Mouse (Mus musculus) erythroid progenitor cell, adult 5-6 weeks (primary cell): ENCODE measurements around the gene Traf7. TPM values are rescaled to one million over a fixed set of nuclear protein-coding genes. Genes with fewer than 3 reads are reported as not detected.
A peak's percentile ranks its signal among the peaks of the same experiment; 100 is the strongest.

ENCODE experiments used
- ATAC-seq: replicated peaks from 2 replicates; pipeline ENCODE4 v1.8.0; 2016; ENCODE audit warnings: moderate number of reproducible peaks, mild to moderate bottlenecking, moderate TSS enrichment, inconsistent platforms; ENCODE audit not compliant: poor library complexity, low FRiP score, severe bottlenecking
- total RNA-seq, 2 experiments: library from RNA; stranded (forward) in 1 of 2; stranded (reverse) in 1 of 2; fragments of 150-400 nt in 1 of 2; fragments of 186-747, 209-891 nt in 1 of 2; gene quantifications; 2 replicates each; pipeline versions ENCODE4 v1.2.3 to v1.2.4; 2015 to 2017; ENCODE audit warnings: low replicate concordance in 2 of 2

Traf7 gene
- total RNA-seq, 2 experiments from 2014 or later, result 54.1 to 83.1 TPM

DNA sequence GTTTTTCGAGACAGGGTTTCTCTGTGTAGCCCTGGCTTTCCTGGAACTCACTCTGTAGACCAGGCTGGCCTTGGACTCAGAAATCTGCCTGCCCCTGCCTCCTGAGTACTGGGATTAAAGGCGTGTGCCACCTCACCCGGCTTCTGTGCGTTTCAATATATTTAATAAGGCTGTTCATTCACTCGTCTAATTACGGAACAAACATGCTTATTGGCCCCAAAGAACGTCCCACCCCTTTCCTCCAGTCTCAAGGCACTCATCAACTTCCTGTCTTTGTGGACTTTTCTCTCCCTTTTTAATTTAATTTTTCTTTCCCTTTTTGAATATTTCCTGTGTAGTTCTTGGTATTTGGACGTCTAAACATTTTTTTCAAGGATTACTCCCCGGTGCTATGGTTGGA lies 20.7 kb upstream of the Traf7 start:
- no peak for ATAC-seq

DNA sequence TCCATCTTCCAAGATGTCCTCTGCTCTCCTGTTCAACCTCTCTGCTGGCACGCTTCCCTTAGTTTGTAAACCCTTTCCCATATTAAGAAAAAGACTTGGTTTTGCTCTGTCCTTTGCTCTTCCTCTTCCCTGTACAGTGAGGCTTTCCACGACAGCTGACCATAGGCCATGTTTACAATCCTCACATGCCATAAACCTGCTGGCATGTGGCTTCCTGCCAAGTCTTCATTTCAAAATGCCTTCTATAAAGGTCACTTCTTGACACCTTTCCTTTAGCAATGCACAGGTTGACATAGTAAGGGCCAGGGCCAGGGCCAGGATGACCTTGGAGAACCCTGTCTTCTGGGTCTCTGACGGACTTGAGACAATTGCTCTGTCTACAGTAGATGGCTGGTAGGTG lies 18.5 kb upstream of the Traf7 start:
- ATAC-seq, result no peak

DNA sequence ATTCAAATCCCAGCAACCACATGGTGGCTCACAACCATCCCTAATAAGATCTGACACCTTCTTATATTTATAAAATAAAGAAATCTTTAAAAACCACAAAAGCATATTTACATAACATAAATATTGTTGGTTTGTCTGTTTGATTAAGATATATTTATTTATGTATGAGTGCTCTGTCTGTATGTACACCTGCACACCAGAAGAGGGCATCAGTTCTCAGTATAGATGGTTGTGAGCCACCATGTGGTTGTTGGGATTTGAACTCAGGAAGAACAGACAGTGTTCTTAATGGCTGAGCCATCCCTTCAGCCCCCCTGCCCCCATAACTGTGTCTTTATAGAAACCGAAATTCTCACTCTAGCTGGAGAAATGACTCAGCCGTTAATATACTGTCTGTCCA lies 17.5 kb upstream of the Traf7 start:
- ATAC-seq, result no peak

DNA sequence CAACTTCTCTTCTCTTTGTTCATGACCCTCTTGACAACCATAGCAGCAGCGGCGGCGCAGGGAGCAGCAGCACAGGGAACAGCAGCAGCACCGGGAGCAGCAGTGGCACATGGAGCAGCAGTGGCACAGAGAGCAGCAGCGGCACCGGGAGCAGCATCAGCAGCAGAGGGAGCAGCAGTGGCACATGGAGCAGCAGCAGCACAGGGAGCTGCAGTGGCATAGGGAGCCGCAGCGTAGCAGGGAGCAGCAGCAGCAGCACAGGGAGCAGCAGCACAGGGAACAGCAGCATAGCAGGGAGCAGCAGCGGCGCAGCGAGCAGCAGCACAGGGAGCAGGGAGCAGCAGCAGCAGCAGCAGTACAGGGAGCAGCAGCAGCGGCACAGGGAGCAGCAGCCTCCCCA lies 16.9 kb upstream of the Traf7 start:
- ATAC-seq, result no peak

DNA sequence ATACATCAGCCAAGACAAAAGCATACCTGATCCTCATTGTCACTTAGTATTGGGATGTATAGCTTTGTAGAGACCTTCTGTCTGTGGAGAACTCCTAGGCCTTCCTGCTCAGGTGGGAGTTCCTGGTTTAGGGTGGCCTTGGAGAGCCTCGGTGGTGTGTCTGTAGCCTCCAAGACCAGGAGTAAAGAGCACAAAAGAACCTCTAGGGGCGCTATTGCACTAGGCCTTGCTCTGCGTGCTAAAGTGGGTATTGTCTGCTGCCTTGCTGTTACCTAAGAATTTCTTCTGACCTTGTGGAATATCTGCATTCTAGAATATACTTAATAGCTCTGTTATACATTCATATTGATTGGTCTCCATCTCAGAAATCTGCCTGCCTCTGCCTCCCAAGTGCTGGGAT lies 12.6 kb upstream of the Traf7 start:
- ATAC-seq, result peak; percentile 93

DNA sequence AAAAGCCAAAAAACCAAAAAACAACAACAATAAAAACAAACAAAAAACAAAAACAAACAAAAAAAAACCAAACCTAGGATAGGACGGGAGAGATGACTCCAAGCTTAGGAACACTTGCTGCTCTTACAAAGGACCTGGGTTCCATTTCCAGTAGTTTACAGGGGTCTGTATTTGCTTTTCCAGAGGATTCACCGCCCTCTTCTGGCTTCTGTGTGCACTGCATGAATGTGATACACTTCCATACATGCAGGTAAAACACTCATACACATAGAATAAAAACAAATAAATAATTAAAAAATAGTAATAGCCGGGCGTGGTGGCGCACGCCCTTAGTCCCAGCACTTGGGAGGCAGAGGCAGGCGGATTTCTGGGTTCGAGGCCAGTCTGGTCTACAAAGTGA lies 11.2 kb upstream of the Traf7 start:
- ATAC-seq, result no peak

DNA sequence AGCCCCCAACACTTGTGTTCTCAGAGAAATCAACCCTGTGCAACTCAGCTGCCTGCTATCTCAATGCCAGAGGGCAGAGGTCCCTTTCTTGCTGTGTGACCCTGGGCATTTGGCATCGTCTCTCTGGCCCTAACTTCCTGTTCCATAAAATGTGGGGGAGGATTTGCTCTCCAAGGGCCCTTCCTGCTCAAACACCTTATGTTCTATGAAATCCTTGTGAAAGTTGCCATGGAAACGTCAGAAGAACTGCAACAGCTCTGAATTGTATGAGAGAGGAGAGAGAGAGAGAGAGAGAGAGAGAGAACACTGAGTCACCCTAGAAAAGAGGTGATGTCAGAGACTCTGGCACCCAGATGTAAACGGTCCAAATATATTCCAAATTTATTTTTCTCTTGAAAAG lies 9.8 kb upstream of the Traf7 start:
- ATAC-seq, result no peak

DNA sequence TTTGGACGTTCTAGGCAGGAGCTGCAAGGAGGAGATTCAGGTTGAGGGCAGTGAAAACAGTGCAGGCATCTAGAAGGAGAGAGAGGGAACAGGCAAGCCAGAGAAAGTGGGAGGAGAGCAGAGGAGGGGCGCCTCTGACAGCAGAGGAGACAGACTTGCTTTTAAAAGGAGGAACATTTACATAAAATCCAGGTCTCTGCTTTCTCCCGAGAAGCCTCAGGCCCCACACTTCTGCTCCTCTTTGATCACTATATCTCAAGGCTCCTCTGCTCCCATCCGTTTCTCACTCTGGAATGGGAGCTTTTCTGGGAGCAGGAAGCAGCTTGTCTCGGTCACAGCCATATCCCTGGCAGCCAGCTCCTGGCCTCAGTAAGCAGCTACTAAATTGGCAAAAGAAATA lies 7.6 kb upstream of the Traf7 start:
- no peak for ATAC-seq

DNA sequence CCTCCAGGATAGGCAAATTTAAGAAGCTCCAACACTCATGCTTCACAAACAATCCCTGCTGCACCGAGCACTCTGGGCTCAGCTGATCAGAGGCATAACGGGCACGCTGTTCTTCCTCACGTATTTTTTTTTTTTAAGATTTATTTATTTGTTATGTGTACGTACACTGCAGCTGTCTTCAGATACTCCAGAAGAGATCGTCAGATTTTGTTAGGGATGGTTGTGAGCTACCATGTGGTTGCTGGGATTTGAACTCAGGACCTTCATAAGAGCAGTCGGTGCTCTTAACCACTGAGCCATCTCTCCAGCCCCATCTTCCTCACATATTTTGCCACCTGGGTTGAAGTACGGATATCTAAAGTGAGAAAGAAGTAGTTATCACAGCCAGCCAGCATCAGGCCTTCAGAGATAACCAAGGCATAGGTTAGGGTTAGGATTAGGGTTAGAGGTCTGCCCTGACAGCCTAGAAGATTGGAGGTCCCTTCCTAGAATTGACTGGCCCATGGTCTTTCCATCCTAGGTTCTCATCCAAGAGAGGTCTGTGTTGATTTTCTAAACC lies 6.5 kb upstream of the Traf7 start, which contains the start of gene Rab26:
TSS of gene Rab26 (minus strand) at position 51 of the 559 bp plus-strand sequence.
- no peak for ATAC-seq

DNA sequence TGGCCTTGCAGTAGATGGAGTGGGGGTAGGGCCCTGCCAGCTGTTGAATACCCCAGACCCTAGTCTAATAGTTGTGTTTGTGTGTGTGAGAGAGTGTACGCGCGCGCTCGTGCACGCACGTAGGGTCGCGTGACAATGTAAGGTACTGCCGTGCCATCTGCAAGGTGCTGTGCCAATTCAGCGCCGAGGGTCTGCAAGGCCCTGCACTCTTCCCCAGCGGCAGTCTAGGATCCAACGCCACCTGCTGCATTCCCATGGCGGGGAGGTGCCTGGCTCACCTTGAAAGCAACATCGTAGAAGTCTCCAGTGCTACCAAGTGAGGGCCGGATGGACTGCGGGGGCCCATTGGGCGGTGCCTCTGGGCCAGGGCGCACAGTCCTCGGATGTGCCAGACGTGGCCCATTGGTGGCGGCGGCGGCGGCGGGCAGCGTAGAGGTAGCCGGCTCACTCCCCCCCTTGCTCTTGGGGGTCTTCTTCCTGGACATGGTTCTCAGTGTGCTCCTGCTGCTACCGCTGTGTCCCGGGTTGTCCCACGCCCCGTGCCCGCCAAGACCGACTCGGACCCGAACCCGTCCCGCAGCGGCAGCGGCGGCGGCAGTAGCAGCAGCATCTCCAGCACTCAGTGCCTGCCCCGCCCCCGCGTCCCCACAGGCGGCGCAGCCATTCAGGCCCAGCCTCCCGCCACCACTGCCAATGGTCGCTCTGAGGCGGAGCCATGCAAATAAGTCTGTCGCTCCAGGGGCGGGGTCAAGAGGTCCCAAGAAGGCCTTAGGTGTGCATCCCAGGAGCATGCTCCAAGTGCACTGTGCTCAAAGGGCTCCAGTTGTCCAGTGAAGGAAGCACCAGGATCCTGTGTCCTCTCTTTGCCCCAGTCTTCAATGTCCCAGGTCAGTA lies 5.6 kb upstream of the Traf7 start:
- peak; percentile 95 for ATAC-seq

DNA sequence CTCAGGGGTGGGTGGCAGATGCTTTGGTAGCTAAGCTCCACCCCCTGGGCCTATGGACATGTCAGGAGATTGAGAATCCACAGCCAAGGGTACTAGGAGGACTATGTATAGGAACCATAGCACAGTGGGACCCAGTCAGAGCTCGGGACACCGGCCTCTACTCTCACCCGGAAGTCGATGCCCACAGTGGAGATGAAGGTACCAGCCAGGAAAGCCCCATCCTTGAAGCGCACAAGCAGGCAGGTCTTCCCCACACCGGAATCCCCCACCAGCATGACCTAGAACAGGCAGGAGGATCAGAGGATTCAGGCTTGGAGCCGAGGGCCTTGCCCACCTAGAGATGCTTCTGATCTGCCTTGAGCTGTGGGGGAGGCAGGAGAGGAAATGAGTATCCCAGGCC lies 4.3 kb upstream of the Traf7 start:
- ATAC-seq, result no peak

DNA sequence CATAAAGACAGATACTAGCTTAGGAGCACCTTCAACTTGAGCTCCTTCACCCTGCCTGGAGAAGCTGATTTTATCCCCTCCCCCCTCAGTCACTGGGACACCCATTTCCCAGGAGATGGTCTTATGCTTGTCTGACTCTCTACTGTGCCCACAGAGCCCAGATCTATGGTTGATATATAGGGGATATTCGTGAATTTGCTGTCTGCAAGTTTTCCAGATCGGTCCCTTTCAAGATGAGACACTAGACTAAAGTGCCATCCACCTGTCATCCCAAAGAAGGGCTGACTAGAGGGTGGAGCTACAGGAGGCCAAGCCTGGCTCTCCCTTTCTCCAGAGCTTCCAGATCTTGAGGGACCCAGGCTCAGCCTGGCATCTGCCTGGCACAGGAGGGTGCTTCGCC lies 3.3 kb upstream of the Traf7 start:
- no peak for ATAC-seq

DNA sequence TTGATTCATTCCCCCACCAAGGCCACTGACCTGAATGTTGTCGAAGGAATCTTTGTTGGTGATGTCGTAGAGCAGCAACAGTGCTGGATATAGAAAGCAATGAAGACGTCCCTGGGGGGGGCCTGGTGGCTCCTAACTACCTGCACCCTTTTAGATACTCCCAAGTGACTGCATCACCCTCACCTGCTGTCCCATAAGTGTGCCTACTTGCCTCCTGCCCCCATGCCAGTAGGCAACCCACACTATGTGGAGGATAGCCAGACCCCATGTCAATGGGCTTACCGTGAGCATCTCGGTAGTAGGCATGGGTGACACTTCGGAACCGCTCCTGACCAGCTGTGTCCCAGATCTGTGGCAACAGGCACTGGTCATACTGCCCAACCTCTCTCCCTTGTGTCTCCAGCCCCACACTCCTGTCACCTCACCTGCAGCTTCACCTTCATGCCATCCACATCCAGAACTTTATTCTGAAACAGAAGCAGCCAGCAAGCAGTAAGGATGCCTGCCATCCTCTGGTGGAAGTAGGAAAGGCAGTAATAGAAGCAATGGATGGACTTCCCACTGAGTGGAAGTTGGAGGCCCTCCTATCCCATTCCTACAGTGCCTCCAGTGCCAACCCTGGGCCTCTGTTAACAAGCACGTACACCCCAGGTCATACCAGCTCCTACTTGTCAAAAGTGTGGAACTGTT lies 2.8 kb upstream of the Traf7 start:
- ATAC-seq, result no peak

DNA sequence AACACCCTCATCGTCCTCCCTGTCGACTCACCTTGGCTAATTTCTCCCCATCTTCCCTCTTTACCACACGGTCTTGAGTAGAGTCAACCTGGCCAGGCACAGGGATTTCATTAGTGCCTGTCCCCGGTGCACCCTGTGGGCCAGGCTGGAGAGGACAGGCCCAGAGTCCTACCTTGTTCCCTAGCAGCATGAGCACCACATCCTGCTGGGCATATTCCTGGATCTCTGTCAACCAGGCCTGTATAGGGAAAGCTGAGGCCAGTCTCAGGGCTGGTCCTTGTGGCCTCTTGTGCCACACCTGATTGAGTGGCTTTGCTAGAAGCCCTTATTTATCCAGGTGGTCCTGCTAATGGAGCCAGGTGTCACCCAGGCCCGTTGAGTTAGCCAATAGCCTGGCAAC lies 2.1 kb upstream of the Traf7 start:
- no peak for ATAC-seq

DNA sequence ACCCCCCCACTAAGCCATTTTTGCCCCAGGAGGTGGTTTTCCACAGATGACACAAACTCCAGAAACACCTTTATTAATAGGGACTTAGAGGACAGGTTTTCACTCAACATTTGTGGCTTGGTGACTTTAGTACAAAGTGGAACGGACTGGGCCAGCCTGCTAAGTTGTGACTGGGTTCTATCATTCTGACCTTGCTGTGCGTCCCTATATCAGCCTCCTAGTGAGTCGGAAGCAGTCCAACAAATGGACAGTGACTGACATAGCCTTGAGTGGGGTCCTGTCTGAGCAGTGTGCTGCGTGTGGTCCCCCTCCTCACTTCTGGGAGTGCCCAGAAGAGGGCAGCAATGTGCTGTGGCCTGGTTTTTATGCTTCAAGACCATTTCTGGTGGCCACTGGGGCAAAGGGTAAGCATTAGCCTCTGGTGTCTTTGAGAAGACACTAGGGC lies 1.3 kb upstream of the Traf7 start:
- no peak for ATAC-seq

DNA sequence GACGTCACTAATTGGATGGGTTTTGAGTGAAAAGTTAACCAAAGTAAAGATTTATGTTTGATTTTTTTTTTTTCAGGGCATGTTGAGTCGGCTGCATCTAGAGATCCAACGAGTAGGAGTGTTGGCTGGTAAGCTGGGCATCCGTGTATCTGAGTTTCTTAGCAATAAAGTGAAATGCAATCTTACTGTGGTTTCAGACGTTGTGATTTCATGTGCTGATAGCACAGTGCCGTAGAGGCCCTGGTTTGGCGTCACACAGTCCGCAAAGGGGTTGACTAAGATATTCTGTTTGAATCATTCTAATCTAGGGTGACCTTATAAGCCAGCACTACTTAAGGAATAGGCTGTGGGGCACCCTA lies 801 bp upstream of the Traf7 start:
- no peak for ATAC-seq

DNA sequence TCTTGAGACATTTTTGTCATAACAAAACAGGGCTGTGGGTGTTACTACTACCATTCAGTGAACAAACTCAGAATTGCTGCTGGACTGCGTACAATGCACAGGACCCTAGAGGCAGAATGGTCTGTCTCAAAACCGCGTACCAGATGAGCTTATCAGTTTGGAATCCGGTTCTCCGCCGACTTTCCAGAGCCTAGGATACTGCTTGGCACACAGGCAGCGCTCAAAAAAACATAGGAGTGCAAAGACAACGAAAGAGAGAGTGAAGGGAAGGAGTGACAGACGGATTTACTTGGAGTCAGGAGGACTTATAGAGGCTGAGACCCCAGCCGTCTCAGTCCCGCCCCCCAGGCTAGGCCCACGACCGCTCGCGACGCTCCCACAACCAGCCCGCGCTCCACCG lies 423 bp downstream of the Traf7 start:
- no peak for ATAC-seq

DNA sequence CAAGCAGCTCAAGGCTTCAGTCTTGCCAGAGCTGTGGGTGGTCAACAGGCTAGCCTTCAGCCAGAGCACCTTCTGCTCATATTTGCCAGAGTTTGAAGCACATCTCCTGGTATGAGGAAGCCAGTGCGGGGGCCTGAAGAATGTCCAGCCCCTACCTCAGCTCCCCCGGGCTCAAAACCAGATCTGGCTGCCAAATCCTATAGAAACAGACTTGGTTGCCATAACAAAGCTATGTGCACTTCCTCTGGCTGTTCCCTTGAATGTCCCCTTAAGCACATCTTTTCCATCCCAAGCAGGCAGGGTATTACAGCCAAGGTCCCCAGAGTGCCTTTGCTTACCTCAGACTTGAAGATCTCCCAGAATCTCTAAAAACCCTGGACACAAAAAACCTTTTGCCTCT lies 3.0 kb downstream of the Traf7 start:
- ATAC-seq, result no peak

DNA sequence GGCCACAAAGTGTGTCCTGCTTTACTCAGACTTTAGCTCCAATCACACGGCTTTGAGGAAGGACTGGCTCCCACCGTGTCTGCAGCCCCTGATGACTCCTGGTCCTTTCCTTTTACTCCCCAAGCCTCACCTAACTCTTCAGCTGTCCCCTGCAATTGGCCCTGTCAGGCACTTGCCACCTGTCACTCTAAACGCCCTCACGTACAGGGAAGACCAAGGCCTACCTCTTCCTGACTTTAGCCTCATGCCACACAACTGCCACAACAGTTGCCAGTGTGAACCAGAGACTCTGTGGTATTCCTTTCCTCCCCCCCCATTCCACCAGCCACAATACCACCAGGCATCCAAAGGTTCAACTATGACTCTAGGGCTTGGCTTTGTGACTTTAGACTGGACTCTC lies 7.3 kb downstream of the Traf7 start:
- no peak for ATAC-seq

DNA sequence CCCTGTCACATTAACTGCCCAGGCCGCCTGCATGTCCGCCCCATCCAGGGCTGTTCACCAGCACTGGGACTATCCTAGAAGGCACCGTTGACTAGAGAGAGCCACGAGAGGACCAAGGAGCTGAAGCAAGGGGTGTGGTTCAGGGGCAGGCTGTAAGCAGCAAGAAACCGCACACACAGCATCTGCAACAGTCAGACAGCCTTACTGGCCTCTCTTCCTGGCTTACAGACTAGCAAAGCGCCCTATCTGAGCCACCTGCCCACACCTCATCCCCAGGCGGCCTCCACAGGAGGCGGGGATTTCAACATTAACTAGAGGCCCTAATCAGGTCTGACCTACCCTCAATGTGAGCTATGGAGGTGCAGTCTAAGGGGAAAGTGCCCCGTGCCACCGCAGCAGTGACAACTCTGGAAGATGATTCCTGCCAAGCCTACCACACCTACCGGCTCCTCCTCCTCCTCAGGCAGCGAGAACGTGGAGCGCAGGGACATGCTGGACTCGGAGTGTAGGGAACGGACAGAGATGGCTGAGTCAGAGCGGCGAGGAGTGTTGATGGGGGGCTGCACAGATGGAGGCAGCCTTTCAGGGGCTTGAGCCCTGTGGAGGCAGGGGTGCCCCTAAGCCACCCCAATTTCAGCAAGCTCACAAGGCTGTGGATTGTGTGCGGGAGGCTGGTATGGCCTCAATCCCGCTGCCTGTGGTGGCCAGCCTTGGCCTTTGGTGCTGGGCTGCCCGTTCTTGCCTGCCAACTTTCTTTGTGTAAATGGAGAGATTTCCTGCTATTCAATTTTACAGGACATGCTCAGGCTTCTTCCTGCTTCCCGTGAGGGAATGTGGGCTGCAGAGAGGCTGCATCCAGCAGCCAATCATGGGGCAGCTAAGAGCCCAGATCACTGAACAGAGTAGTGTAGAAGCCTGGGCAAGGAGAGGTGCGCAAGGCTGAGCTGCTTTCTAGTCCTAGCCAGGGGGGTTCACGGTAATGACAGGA lies 13.2 kb downstream of the Traf7 start:
- ATAC-seq, result no peak
